Mouse (Mus musculus) cerebellum, adult (tissue): Measurements from ENCODE around the gene Cnot11.

Source experiments
- ATAC-seq: cut with Nextera tagmentation; 2 replicates; pipeline ENCODE4 v1.9.2; 2017; ENCODE audit warnings: mild to moderate bottlenecking, moderate library complexity, mixed read lengths; ENCODE audit not compliant: insufficient number of reproducible peaks, low FRiP score, low TSS enrichment

Cnot11 gene

DNA sequence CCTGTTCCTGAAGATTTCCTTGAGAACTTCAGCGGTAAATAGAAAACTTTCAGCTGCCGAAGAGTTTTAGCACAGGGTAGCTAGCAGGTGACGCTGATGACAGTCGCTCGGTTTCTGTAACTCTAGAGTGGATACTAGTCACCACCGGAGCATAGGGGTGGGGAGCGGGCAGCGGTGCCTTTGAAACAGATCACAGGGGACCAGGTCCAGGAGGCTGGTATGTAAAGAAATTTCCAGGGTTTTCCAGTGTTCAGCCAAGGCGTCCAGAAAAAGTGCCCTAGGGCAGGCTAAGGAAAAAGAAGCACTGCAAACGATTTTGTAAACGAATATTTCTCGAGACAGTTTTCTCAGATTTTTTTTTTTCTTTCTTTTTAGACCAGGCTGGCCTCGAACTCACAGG is at the start of gene Cnot11:
Gene Cnot11, plus strand, starts transcription at position 162 of the 400 bp plus-strand sequence.
- ATAC-seq, result no peak

- ATAC-seq, result no peak
These were observed 47.4 kb upstream of the Cnot11 start for GRCm38 (mm10) chr1:39487370-39487769.

DNA sequence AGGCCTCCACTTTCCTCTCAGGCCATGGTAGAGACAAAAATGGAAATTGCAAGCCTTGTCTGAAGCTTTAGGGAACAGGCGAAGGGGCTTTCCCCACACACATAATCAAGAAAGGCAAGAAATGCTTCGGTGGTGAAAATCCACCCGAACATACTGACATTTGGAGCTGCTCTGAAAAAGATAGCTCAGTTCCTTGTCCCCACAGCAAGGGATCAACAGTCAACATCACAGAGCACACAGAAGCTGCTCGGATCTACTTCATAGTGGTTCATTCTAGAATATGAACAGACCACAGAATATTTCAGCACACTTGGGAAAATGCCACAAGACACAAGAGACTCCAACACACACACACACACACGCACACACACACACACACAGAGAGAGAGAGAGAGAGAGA is 41.6 kb upstream of the Cnot11 start:
- ATAC-seq, result no peak

DNA sequence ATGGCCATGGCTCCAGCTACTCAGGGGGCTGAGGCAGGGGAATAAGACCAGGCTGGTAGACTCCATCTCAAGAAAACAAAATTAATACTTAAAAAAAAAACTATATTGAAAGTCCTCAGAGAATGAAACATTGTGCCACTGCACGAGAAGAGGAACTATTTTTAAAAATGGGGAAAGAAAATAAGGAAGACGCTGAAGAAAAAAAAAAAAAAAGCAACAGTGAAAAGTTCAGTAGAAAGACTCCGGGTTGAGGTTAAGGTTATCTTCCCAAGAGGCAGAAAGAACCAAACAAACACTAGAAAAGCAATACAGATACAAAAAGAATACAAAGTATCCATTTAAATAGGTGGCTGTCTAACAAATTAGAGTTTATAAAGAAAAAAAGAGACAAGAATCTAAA is 41.1 kb upstream of the Cnot11 start:
- ATAC-seq, result no peak

DNA sequence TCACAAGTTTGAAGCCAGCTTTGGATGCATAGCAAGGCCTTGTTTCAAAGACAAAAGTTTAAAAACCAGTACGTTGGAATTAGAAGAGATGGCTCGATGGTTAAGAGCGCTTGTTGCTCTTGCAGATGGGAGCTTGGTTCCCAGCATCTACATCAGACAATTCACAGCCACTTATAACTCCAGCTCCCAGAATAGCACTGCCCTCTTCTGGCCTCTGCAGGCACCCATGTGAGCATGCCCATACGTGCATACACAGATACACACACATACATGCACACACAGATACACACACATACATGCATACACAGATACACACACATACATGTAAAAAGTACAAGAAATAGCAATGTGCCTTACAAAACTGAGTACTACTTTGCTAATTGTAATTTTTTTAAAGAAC is 37.8 kb upstream of the Cnot11 start:
- no peak for ATAC-seq

GRCm38 (mm10) chr1:39497748-39498147 is 37.0 kb upstream of the Cnot11 start:
- no peak for ATAC-seq

DNA sequence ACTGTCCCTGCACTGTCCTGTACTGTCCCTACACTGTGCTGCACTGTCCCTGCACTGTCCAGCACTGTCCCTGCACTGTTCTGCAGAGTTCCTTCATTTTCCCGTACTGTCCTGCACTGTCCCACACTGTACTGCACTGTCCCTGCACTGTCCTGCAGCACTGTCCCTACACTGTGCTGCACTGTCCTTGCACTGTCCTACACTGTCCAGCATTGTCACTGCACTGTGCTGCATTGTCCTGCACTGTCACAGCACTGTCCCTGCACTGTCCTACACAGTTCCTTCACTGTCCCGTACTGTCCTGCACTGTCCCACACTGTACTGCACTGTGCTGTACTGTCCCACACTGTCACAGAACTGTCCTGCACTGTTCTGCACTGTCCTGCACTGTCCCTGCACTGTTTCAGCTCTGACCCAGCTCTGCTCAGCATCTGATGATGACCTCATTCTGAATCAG is 35.3 kb upstream of the Cnot11 start:
- ATAC-seq, result no peak

- no peak for ATAC-seq
These were observed 31.8 kb upstream of the Cnot11 start for GRCm38 (mm10) chr1:39502817-39503633.

- ATAC-seq, result no peak
These were observed 30.5 kb upstream of the Cnot11 start for GRCm38 (mm10) chr1:39504261-39504660.

DNA sequence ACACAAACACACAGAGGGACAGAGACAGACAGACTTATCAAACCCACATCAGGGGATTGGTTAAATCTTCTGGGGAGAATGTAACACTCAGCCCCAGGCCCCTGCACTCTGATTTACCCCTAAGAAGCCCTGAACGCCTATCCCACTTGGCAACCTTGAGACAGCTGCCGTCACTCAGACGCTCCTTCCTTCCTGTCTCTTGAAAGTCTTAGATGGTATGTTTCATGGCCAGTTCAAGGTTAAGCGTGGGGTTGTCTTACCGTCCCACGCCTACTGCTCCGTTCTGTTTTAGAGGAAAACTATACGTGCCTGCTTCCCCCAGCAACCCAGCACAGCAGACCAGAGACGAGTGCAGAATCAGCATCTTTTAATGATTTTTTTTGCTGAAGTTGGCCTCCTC is 29.2 kb upstream of the Cnot11 start:
- no peak for ATAC-seq

- ATAC-seq, result no peak
These were observed 23.0 kb upstream of the Cnot11 start for GRCm38 (mm10) chr1:39511775-39512174.

DNA sequence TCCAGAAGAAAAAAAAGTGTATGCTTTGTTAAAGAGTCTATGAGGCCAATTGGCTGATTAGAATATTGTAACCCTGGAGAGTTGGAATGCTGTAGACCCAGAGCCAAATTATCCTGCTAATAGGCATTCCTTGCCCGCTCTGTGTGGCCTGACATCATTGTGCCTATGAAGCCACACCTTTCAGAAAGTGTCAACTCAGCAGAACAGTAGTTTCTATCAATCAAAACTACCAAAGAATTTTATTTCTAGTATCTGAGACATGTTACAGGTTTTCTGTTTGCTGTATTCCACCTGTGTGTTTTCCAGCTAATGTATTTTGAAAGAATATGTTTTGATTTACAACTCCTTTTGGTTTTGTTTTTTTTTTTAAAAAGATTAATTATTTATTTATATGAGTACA is 22.6 kb upstream of the Cnot11 start:
- no peak for ATAC-seq

DNA sequence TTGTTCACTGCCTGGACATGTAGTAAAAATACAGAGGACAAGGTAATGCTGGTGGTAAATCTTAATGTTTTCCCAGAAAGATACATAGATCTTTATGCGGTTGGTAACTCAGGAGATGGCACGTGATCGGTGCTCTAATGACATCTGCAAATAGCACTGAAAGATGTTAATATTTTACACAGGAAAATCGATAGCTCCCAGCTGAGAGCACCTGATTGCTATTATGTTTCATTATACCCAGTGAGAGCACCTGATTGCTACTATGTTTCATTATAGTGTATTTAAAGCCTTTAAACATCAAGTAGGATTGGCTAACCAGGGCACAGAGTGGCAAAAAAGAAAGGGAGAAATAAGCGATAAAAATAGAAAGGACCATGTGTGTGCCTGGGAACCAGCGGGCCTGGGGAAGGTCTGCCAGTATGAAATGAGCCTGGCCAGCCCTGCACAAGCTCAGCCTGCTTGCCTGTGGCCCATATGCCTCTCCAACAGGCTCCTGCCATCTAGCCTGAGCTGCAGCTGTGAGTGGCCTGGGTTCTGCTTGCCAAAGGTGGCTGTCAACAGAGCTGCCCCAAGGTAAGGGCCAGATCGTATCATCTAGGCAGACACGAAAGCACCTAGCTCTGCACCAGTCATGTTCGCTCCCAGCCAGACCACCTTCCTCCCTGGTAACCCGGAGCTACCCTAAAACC is 19.3 kb upstream of the Cnot11 start:
- peak; percentile 98 for ATAC-seq

DNA sequence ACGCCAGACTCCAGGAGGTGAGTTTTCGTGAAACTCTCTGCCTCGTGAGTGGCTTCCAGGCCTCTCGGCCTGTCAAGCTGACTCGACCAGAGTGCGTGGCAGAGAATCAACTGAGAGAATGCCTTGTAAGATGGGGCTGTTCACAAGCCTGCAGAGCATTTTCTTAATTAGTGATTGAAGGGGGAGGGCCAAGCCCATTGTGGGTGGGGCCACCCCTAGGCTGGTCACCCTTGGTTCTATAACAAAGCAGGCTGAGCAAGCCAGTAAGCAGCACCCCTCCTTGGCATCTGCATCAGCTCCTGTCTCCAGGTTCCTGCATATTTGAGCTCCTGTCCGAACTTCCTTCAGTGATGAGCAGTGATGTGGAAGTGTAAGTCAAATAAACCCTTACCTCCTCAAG is 13.5 kb upstream of the Cnot11 start:
- ATAC-seq, result no peak

DNA sequence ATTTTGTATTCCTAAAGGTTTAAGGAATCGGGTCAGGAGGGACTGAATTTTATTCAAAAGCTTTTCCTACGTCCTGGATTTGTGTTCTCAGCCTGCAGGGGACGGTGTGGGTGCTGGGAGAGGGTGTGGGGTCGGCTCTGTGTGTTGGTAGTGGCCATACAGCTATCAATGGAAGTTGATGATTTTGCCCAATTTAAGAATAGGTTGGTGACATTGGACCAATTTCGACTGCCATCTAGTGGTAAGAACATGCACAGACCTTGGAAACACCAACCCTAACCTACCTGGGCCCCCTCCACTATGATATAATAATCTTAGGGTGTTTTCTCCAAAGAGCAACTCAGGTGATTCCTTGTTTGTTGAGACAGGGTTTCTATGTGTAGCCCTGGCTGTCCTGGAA is 12.3 kb upstream of the Cnot11 start:
- peak; percentile 68; the same call in 1 of the 2 replicates for ATAC-seq

DNA sequence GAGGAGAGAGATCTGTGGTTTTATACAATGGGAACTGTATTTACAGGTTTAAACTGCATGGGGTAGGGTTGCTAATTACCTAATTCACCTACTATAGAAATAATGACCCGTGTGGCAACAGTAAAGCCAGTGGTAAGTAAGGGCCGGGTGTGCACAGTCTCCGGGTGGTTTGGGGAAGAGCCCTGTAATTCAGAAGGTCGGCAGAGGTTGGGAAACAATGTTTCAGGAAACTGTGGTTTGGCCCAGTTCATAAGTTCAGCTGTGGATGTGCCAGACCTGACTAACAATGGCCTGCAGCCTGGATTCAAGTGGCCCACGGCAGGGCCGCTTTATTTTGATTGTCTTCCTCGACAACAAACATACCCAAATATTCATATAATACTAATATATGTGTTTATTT is 9.0 kb upstream of the Cnot11 start:
- no peak for ATAC-seq

DNA sequence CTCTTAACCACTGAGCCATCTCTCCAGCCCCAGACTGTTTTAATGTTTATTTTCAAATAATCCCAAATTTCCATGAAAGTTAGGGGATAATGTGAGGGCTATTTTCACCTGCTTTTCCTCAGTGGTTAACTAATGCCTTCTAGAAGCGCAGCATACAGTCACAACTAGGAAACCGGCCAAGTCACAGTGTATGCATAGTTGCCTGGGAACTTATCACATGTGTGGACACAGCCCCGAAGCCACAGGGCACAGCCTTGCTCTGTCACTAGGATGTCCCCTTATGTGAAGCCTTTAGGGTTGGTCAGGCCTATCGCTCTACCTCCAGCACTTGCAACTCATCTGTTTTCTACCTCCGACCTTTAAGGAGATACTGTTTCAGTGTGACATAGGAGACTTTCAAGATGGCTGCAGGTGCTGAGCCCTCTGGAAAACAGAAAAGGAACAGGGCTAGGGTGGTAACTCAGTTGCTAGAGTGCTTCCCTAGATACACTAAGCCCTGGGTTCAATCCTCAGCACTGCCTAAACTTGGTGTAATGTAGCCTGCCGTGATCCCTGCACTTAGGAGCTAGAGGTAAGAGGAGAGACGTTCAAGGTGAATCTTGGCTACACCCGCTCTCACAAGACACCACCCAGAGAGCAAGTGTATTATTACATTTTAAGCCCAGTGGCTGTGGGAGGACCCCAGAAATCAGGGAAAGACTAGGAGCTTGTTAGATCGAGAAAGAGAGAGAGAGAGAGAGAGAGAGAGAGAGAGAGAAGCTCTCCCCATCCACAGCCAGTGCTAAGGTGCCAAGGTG is 8.2 kb upstream of the Cnot11 start:
- no peak for ATAC-seq

- 0 out of 2 replicates have a peak, but pooled peaks have one; percentile 45 for ATAC-seq
These were observed 7.4 kb upstream of the Cnot11 start for GRCm38 (mm10) chr1:39527432-39527831.

DNA sequence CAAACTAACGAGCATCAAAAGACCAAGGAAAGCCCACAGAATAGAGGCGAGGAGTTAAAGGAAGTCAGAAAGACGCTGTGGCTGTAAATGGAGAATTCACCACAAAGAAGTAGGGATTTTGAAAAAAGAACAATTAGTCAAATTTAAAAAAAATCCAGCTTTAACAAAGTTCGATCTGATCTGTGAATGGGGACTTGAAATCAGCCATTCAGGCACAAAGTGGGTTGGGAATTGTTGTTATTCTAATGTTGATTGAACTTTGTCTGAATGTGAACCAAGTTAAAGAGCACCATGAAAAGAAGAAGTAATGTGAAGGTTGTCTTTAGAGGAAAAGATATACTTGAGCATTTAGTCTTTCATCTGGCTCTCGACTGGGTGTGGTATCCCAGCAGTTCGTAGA is 6.5 kb upstream of the Cnot11 start:
- no peak for ATAC-seq

DNA sequence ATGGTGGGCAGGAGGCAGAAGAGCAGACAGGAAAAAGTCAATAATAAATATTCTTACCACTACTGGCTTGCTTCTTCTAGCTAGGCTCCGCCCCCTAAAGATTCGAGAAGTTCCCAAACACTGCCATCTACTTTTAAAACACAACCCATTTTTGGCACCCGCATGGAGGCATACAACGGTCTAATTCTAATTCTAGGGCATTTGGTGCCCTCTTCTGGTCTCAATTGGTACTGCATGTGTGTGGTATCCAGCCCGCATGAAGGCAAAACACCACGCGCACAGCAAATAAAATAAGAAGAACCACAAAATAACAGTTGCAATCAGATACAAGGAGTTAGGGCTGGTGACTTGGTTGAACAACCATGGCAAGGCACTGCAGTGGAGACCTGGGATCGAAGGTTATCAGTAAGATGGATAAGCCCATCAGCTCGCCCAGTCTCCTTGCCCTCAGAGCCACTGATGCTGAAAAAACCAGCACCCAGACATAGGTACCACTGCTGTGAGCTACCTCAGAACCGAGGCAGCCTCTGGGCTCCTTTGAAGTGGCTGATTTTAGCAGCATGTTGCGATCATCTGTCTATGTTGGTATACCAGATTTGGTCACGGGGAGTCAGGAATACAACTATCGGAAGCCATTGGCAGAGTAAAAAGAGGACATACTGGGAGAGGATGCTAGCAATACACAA is 4.4 kb upstream of the Cnot11 start:
- peak; percentile 28 for ATAC-seq
